Mouse (Mus musculus) hindbrain, embryonic 16.5 days (tissue): ENCODE data around the gene Tex12. TPM values are rescaled to one million over a fixed set of nuclear protein-coding genes. Genes with fewer than 3 reads are reported as not detected.

ENCODE experiments used
- polyA plus RNA-seq: library from polyadenylated mRNA; unstranded; fragments of >200 nt; fragmentation: Nextera tagmentation; extraction: Ambion mirVana; gene quantifications from 2 replicates; pipeline ENCODE4 v1.2.1, GENCODE M21; 2015

The Tex12 gene
- polyA plus RNA-seq, 1 experiment from 2014 or later = 0.36 TPM

Other genes starting within 250 kb of the Tex12 start
- 106 and 154 TPM in 2 replicates for gene Rpl10-ps3, start 216.4 kb downstream of the Tex12 start, polyA plus RNA-seq
- 0.90 and 1.1 TPM in 2 replicates for gene Plet1, start 66.8 kb downstream of the Tex12 start, polyA plus RNA-seq
- 95.6 and 113 TPM in 2 replicates for gene Pts, start 32.6 kb downstream of the Tex12 start, polyA plus RNA-seq
- 19.3 and 21.9 TPM in 2 replicates for gene Il18, start 6.5 kb downstream of the Tex12 start, polyA plus RNA-seq
- 0.59 and 0.64 TPM in 2 replicates for gene Bco2, start 6.1 kb downstream of the Tex12 start, polyA plus RNA-seq
- gene Sdhd, start 42.5 kb upstream of the Tex12 start, polyA plus RNA-seq = 283 and 319 TPM in 2 replicates
- 311 and 364 TPM in 2 replicates for gene Timm8b, start 42.6 kb upstream of the Tex12 start, polyA plus RNA-seq
- gene Pih1d2, start 56.0 kb upstream of the Tex12 start, polyA plus RNA-seq = 5.2 and 7.1 TPM in 2 replicates
- 15.3 and 16.4 TPM in 2 replicates for gene Nkapd1, start 56.1 kb upstream of the Tex12 start, polyA plus RNA-seq
- gene Dlat, start 98.5 kb upstream of the Tex12 start, polyA plus RNA-seq = 58.8 and 60.1 TPM in 2 replicates
- 31.6 and 33.7 TPM in 2 replicates for gene Dixdc1, start 178.2 kb upstream of the Tex12 start, polyA plus RNA-seq
- gene 2310030G06Rik, start 185.2 kb upstream of the Tex12 start, polyA plus RNA-seq = 2.1 and 2.5 TPM in 2 replicates
- gene Cryab, start 190.0 kb upstream of the Tex12 start, polyA plus RNA-seq = 16.3 and 20.9 TPM in 2 replicates
- gene Hspb2, start 191.0 kb upstream of the Tex12 start, polyA plus RNA-seq = 1.1 and 5.2 TPM in 2 replicates
- gene Fdxacb1, start 206.9 kb upstream of the Tex12 start, polyA plus RNA-seq = 10.7 and 11.1 TPM in 2 replicates
- 57.9 and 65.7 TPM in 2 replicates for gene Alg9, start 213.7 kb upstream of the Tex12 start, polyA plus RNA-seq
- gene 1110032A03Rik, start 214.2 kb upstream of the Tex12 start, polyA plus RNA-seq = 57.7 and 61.7 TPM in 2 replicates